Mouse (Mus musculus) heart, adult 2 months (tissue): ENCODE results near the gene BC048671.

Experiments used
- CTCF ChIP-seq: fragments of 200-600 bp; IDR thresholded peaks from 2 replicates; pipeline ENCODE4 v1.8.1; 2022; ENCODE audit warnings: antibody characterized with exemption, mild to moderate bottlenecking, moderate library complexity
- EP300 ChIP-seq: fragments of 200-500 bp; IDR thresholded peaks from 2 replicates; pipeline ENCODE4 v1.6.1; 2011; ENCODE audit warnings: low read depth, low read length, control low read depth; ENCODE audit not compliant: insufficient read depth
- POLR2A ChIP-seq: fragments of 200-500 bp; IDR thresholded peaks from 2 replicates; pipeline ENCODE4 v1.6.1; 2011; ENCODE audit warnings: mild to moderate bottlenecking, low read depth, low read length, control low read depth; ENCODE audit not compliant: insufficient read depth

DNA sequence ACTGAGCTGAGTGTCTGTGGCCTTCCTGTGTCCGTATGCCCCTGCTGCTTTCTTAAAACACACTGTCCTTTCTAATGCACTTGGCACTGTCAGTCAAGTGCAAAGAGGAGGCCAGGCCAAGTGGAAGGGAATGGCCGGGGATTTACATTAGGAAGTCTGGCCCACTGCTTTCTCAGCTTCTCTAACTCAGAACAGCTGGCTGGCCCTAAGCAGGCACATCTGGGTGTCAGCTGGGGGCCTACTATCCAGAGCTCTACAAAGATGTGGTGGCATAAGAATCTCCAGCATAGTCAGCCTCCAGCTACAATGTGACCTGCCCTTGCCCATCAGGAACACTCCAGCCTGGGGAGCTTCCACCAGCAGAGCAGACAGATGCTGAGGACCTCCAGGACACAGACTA lies 49.0 kb downstream of the BC048671 start:
- TF ChIP-seq EP300, result no peak
- TF ChIP-seq CTCF, result no peak
- no peak for TF ChIP-seq POLR2A
